Mouse (Mus musculus): ENCODE results near the gene Gm4027. TPM values are rescaled to one million over a fixed set of nuclear protein-coding genes. Genes with fewer than 3 reads are reported as not detected.
"Not testable (repeated sequence)": the region's sequence is repeated elsewhere in the genome, so short reads cannot be mapped to it uniquely, and the experiment has no call there.

Gm4027 gene
- not detected in 2 replicates for polyA plus RNA-seq (2012; rRNA removed)

DNA sequence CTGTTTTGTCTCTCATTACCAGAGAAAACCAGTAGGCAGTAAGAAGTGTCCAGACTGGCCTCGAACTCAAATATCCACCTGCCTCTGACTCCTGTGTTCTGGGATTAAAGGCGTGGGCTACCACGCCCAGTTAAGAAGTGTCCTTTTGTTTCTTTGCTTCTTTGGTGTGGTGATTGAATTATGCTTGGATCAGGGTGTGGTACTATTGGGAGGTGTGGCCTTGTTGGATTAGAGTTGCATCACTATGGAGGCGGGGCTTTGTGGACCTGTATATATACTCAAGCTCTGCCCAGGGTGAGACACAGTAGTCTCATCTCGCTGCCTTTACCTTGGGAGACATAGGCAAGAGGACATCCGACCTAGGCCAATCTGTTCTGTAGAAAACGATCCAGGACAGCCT, at the start of gene Gm4027:
Gene Gm4027 (plus strand): TSS at position 301 of the 400 bp plus-strand sequence.
- H3K27ac ChIP-seq (ENCODE audit: insufficient read depth, low read depth, low read length); DNase-seq; H3K27me3 ChIP-seq (replicated peaks; ENCODE audit: control insufficient read depth, insufficient read depth, low read length); H3K4me3 ChIP-seq (ENCODE audit: insufficient read depth, low read depth, low read length); H3K36me3 ChIP-seq (ENCODE audit: control insufficient read depth, insufficient read depth, low read length); H3K4me1 ChIP-seq (ENCODE audit: control insufficient read depth, insufficient read depth, low read length): not testable (repeated sequence)
- WGBS, result 89% methylated on average over 7 of the region's 7 CpGs

DNA sequence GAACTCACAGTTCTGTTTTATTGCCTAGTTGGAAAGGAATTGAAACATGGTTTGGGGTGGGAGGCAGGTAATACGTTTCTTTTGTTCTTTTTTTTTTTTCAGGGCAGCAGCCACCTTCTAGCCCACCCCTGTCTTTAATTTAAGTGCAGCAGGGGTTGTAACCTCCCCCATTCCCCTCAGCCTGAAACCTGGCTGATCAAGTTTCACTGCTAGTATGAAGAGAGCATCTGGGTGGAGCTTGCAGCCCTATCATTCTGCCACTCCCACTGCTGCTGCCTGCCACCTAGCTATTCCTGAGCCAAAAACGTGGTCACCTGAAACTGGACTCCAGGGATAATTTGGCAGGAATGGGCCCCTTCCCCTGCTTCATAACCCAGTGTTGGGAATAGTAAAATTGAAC, 17.3 kb upstream of the Gm4027 start:
- not testable (repeated sequence) for DNase-seq; H3K4me3 ChIP-seq (ENCODE audit: insufficient read depth, low read depth, low read length); H3K27me3 ChIP-seq (replicated peaks; ENCODE audit: control insufficient read depth, insufficient read depth, low read length); H3K4me1 ChIP-seq (ENCODE audit: control insufficient read depth, insufficient read depth, low read length); H3K27ac ChIP-seq (ENCODE audit: insufficient read depth, low read depth, low read length); H3K36me3 ChIP-seq (ENCODE audit: control insufficient read depth, insufficient read depth, low read length)
- WGBS, result 14% methylated on average over 2 of the region's 2 CpGs

DNA sequence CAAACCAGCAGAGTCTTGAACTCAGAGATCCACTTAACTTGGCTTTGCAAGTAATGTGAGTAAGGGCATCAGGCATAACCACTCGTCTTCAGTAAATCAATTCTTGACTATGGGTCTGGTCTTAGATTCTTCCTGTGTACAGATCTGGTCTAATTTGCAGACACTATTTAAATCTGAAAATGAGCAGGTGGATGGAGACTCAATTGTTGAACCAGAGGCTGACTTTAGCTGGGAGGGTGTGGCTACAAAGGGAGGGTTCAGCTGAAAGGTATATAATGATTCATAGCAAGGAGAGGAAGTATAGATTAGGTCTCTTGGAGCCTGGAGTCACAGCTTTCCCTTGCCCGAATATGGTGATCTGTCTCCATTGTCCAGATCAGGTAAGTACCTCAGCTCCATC, 16.3 kb upstream of the Gm4027 start, which contains the start of gene Oog1:
Gene Oog1 (plus strand): TSS at position 301 of the 400 bp plus-strand sequence.
- H3K4me1 ChIP-seq (ENCODE audit: control insufficient read depth, insufficient read depth, low read length); H3K27me3 ChIP-seq (replicated peaks; ENCODE audit: control insufficient read depth, insufficient read depth, low read length); H3K27ac ChIP-seq (ENCODE audit: insufficient read depth, low read depth, low read length); H3K4me3 ChIP-seq (ENCODE audit: insufficient read depth, low read depth, low read length); DNase-seq; H3K36me3 ChIP-seq (ENCODE audit: control insufficient read depth, insufficient read depth, low read length): not testable (repeated sequence)
- WGBS, result 35% methylated on average over 1 of the region's 2 CpGs

GRCm38 (mm10) chr12:87644520-87644919, 25.9 kb downstream of the Gm4027 start, which contains the start of gene Gm16381:
Gm16381 (minus strand) TSS chr12:87644620.
- not testable (repeated sequence) for H3K4me1 ChIP-seq (ENCODE audit: control insufficient read depth, insufficient read depth, low read length); H3K36me3 ChIP-seq (ENCODE audit: control insufficient read depth, insufficient read depth, low read length); DNase-seq; H3K4me3 ChIP-seq (ENCODE audit: insufficient read depth, low read depth, low read length); H3K27me3 ChIP-seq (replicated peaks; ENCODE audit: control insufficient read depth, insufficient read depth, low read length); H3K27ac ChIP-seq (ENCODE audit: insufficient read depth, low read depth, low read length)
- 85% methylated on average over 2 of the region's 2 CpGs for WGBS

DNA sequence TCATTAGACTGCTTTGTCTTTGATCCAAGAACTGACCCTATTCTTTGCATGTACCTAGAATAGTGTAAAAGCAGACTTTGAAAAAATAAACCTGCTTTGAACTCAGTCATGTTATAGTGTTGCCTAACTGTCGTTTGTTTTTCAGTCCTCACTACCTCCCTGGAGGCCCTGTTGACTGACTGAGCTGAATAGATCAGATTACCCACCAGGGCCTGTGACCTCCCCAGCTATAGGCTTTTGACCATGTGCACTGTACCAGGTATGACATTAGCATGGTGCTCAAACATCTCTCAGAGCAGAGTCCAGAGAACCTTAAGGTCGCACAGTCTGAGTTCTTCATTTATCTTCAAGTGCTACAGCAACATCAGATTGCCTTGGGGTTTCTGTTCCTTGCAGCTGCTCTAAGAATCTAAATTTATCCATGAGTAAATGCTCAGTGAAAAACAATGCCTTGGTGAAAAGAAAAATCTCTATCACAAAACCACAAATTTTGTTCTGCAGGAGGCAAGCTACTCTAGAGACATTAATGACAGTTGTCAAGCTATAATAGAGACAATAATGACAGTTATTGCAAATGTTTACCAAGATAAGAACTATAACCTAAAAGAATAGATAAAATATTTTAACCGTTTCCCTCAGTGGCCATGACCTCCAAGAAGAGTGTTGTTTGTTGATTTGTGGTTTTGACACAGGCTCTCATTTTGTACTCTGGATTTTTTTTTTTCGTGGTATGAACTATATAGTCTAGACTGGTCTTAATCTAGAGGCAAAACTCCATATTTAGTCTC, 34.4 kb downstream of the Gm4027 start:
- not testable (repeated sequence) for H3K4me3 ChIP-seq (ENCODE audit: insufficient read depth, low read depth, low read length); H3K36me3 ChIP-seq (ENCODE audit: control insufficient read depth, insufficient read depth, low read length); H3K27me3 ChIP-seq (replicated peaks; ENCODE audit: control insufficient read depth, insufficient read depth, low read length); H3K4me1 ChIP-seq (ENCODE audit: control insufficient read depth, insufficient read depth, low read length); H3K27ac ChIP-seq (ENCODE audit: insufficient read depth, low read depth, low read length); DNase-seq
- WGBS, result 76% methylated on average over 2 of the region's 4 CpGs

Other genes with a start within 250 kb of the Gm4027 start
- gene Sptlc2, start 230.5 kb upstream of the Gm4027 start, polyA plus RNA-seq (2012; rRNA removed), result 24.8 and 35.0 TPM in 2 replicates
- gene Slirp, start 175.0 kb upstream of the Gm4027 start, polyA plus RNA-seq (2012; rRNA removed), result 27.7 and 40.0 TPM in 2 replicates
- 9.2 and 10.4 TPM in 2 replicates for gene Alkbh1, start 174.9 kb upstream of the Gm4027 start, polyA plus RNA-seq (2012; rRNA removed)
- 10.5 and 13.6 TPM in 2 replicates for gene Snw1, start 146.6 kb upstream of the Gm4027 start, polyA plus RNA-seq (2012; rRNA removed)
- gene Gm5788, start 124.1 kb upstream of the Gm4027 start, polyA plus RNA-seq (2012; rRNA removed), result not detected in 2 replicates
- not detected in 2 replicates for gene Gm8300, start 104.6 kb upstream of the Gm4027 start, polyA plus RNA-seq (2012; rRNA removed)
- not detected in 2 replicates for gene Oog1, start 16.2 kb upstream of the Gm4027 start, polyA plus RNA-seq (2012; rRNA removed)
- gene Gm16381, start 25.8 kb downstream of the Gm4027 start, polyA plus RNA-seq (2012; rRNA removed), result not detected in 2 replicates
- not detected in 2 replicates for gene Gm21319, start 156.9 kb downstream of the Gm4027 start, polyA plus RNA-seq (2012; rRNA removed)
- not detected in 2 replicates for gene Gm21936, start 176.6 kb downstream of the Gm4027 start, polyA plus RNA-seq (2012; rRNA removed)
- gene BB287469, start 197.7 kb downstream of the Gm4027 start, polyA plus RNA-seq (2012; rRNA removed), result not detected in 2 replicates
- not detected in 2 replicates for gene Gm2001, start 223.5 kb downstream of the Gm4027 start, polyA plus RNA-seq (2012; rRNA removed)